Mouse (Mus musculus) C2C12 (cell line): ENCODE data around the gene Nfe2l3.

ENCODE experiments used
- CTCF ChIP-seq: IDR thresholded peaks from one replicate; pipeline ENCODE4 v1.5.1; 2011; ENCODE audit not compliant: control insufficient read depth, insufficient read depth, insufficient read length
- FOSL1 ChIP-seq: IDR thresholded peaks from one replicate; pipeline ENCODE4 v1.8.0; 2011; ENCODE audit warnings: mild to moderate bottlenecking, low read length; ENCODE audit not compliant: poor library complexity, insufficient read depth, severe bottlenecking
- MAX ChIP-seq: IDR thresholded peaks from one replicate; pipeline ENCODE4 v1.6.1; 2011; ENCODE audit warnings: mild to moderate bottlenecking, control low read depth
- MYOD1 ChIP-seq: IDR thresholded peaks from one replicate; pipeline ENCODE4 v1.6.1; 2011; ENCODE audit warnings: low read depth; ENCODE audit not compliant: control insufficient read depth, insufficient read length
- MYOG ChIP-seq: IDR thresholded peaks from one replicate; pipeline ENCODE4 v1.6.1; 2011; ENCODE audit not compliant: control insufficient read depth, insufficient read length; ENCODE audit errors: extremely low read depth
- USF1 ChIP-seq: IDR thresholded peaks from one replicate; pipeline ENCODE4 v1.6.1; 2011; ENCODE audit warnings: low read depth, mild to moderate bottlenecking, control low read depth, moderate library complexity

- TF ChIP-seq CTCF = no peak
- TF ChIP-seq MAX = no peak
- no peak for TF ChIP-seq USF1
- no peak for TF ChIP-seq MYOG
- TF ChIP-seq MYOD1 = no peak
- no peak for TF ChIP-seq FOSL1
Observed at GRCm38 (mm10) chr6:51507556-51507955, 75.1 kb downstream of the Nfe2l3 start.
